Mouse (Mus musculus) left cerebral cortex, adult 8-10 months (tissue): ENCODE data around the gene 1700028P14Rik. TPM values are rescaled to one million over a fixed set of nuclear protein-coding genes. Genes with fewer than 3 reads are reported as not detected.
"Not testable (repeated sequence)": the region's sequence is repeated elsewhere in the genome, so short reads cannot be mapped to it uniquely, and the experiment has no call there.

ENCODE experiments used
- DNase-seq, 2 experiments: peaks; one replicate each; pipeline ENCODE4 v3.0.0; 2022; ENCODE audit warnings: low spot score in 2 of 2
- total RNA-seq, 4 experiments: library from RNA; stranded (reverse); gene quantifications; 2 replicates each; pipeline ENCODE4 v1.2.4; 2022

The 1700028P14Rik gene
- total RNA-seq = 1 to 10 TPM in 3 of 4 experiments, under 1 TPM in 1; 0.74 to 2.4 (median 1.9) TPM

- DNase-seq = no peak
Observed at GRCm38 (mm10) chr19:23652644-23653043, at the start of gene 1700028P14Rik. Gene 1700028P14Rik, minus strand, starts transcription at chr19:23652812.

GRCm38 (mm10) chr19:23699131-23699530 is 46.5 kb upstream of the 1700028P14Rik start:
- no peak for DNase-seq

GRCm38 (mm10) chr19:23698366-23698765 is 45.8 kb upstream of the 1700028P14Rik start:
- no peak for DNase-seq

GRCm38 (mm10) chr19:23697861-23698260 is 45.2 kb upstream of the 1700028P14Rik start:
- no peak for DNase-seq

GRCm38 (mm10) chr19:23694344-23694743 is 41.7 kb upstream of the 1700028P14Rik start:
- DNase-seq = no peak

GRCm38 (mm10) chr19:23688421-23688946 is 35.9 kb upstream of the 1700028P14Rik start:
- peak in 1 of 2 experiments; percentile 16 for DNase-seq

GRCm38 (mm10) chr19:23687296-23688021 is 34.8 kb upstream of the 1700028P14Rik start, which contains the start of gene Ptar1:
Gene Ptar1, plus strand, starts transcription at chr19:23687429.
- DNase-seq = peak; percentile 72 to 74

GRCm38 (mm10) chr19:23686962-23687295 is 34.3 kb upstream of the 1700028P14Rik start:
- no peak for DNase-seq

GRCm38 (mm10) chr19:23675656-23676055 is 23.0 kb upstream of the 1700028P14Rik start:
- DNase-seq = not testable (repeated sequence)

GRCm38 (mm10) chr19:23673021-23673420 is 20.4 kb upstream of the 1700028P14Rik start:
- no peak for DNase-seq

GRCm38 (mm10) chr19:23668142-23668655 is 15.6 kb upstream of the 1700028P14Rik start:
- no peak for DNase-seq

GRCm38 (mm10) chr19:23664083-23664482 is 11.5 kb upstream of the 1700028P14Rik start:
- DNase-seq = no peak

- no peak for DNase-seq
Observed at GRCm38 (mm10) chr19:23658350-23658749, 5.7 kb upstream of the 1700028P14Rik start.

- DNase-seq = no peak
Observed at GRCm38 (mm10) chr19:23657261-23657932, 4.8 kb upstream of the 1700028P14Rik start.

- no peak for DNase-seq
Observed at GRCm38 (mm10) chr19:23653154-23653553, 542 bp upstream of the 1700028P14Rik start.

GRCm38 (mm10) chr19:23647308-23647707 is 5.3 kb downstream of the 1700028P14Rik start:
- DNase-seq = peak in 1 of 2 experiments; percentile 37

GRCm38 (mm10) chr19:23645347-23645746 is 7.3 kb downstream of the 1700028P14Rik start:
- peak in 1 of 2 experiments; percentile 57 for DNase-seq

GRCm38 (mm10) chr19:23643819-23644218 is 8.8 kb downstream of the 1700028P14Rik start:
- no peak for DNase-seq

- DNase-seq = no peak
Observed at GRCm38 (mm10) chr19:23636786-23637185, 15.8 kb downstream of the 1700028P14Rik start.

- DNase-seq = no peak
Observed at GRCm38 (mm10) chr19:23631611-23632492, 20.8 kb downstream of the 1700028P14Rik start.

GRCm38 (mm10) chr19:23614268-23614667 is 38.3 kb downstream of the 1700028P14Rik start:
- no peak for DNase-seq
